Mouse (Mus musculus): ENCODE results near the gene Kctd6. TPM values are rescaled to one million over a fixed set of nuclear protein-coding genes. Genes with fewer than 3 reads are reported as not detected.

The Kctd6 gene
- total RNA-seq, 2 experiments from 2014 or later = 41.5 to 42.1 TPM

GRCm38 (mm10) chr14:8232155-8232910 lies 18.4 kb downstream of the Kctd6 start:
- Histone ChIP-seq H3K27ac (no peak overlapping the region), H3K4me3 (no peak overlapping the region)
- DNase-seq (ENCODE audit: extremely low spot score in 1 of 2, low spot score in 2 of 2) = no peak
- no peak for TF ChIP-seq CTCF (IDR thresholded peaks at IDR 0.05)
- intact Hi-C loops (cut with DNase I) = no loop called here

GRCm38 (mm10) chr14:8233252-8233651 lies 19.3 kb downstream of the Kctd6 start:
- Histone ChIP-seq H3K27ac (no peak overlapping the region), H3K4me3 (no peak overlapping the region)
- intact Hi-C loops (cut with DNase I) = no loop called here
- DNase-seq (ENCODE audit: extremely low spot score in 1 of 2, low spot score in 2 of 2) = no peak
- TF ChIP-seq CTCF (IDR thresholded peaks at IDR 0.05) = no peak

GRCm38 (mm10) chr14:8241816-8242215 lies 27.9 kb downstream of the Kctd6 start:
- intact Hi-C loops (cut with DNase I) = loop anchor here (1.0 kb wide), 1 partner anchor 104 kb away; no protein-coding TSS in a partner anchor
- no peak for DNase-seq (ENCODE audit: extremely low spot score in 1 of 2, low spot score in 2 of 2)

GRCm38 (mm10) chr14:8242388-8242920 lies 28.5 kb downstream of the Kctd6 start:
- no peak overlapping the region for H3K27ac ChIP-seq

More at GRCm38 (mm10) chr14:8241816-8242215, 27.9 kb downstream of the Kctd6 start:
- no peak for TF ChIP-seq CTCF (IDR thresholded peaks at IDR 0.05)
- Histone ChIP-seq H3K27ac (no peak overlapping the region), H3K4me3 (no peak overlapping the region)

GRCm38 (mm10) chr14:8243136-8243888 lies 29.4 kb downstream of the Kctd6 start:
- Histone ChIP-seq H3K27ac (no peak overlapping the region), H3K4me3 (no peak overlapping the region)
- TF ChIP-seq CTCF (IDR thresholded peaks at IDR 0.05) = no peak
- no peak for DNase-seq (ENCODE audit: extremely low spot score in 1 of 2, low spot score in 2 of 2)
- intact Hi-C loops (cut with DNase I) = no loop called here

More at GRCm38 (mm10) chr14:8242388-8242920, 28.5 kb downstream of the Kctd6 start:
- H3K4me3 ChIP-seq = no peak overlapping the region
- peak; percentile 51 for TF ChIP-seq CTCF (IDR thresholded peaks at IDR 0.05)
- intact Hi-C loops (cut with DNase I) = loop anchor here (1.0 kb wide), 1 partner anchor 104 kb away; no protein-coding TSS in a partner anchor
- DNase-seq (ENCODE audit: extremely low spot score in 1 of 2, low spot score in 2 of 2) = peak; percentile 41 to 48

GRCm38 (mm10) chr14:8244211-8244611 lies 30.3 kb downstream of the Kctd6 start:
- Histone ChIP-seq H3K4me3 (no peak overlapping the region), H3K27ac (no peak overlapping the region)
- DNase-seq (ENCODE audit: extremely low spot score in 1 of 2, low spot score in 2 of 2) = no peak
- intact Hi-C loops (cut with DNase I) = no loop called here
- no peak for TF ChIP-seq CTCF (IDR thresholded peaks at IDR 0.05)

- no peak for TF ChIP-seq CTCF (IDR thresholded peaks at IDR 0.05)
- H3K27ac ChIP-seq = no peak overlapping the region
- intact Hi-C loops (cut with DNase I) = no loop called here
- DNase-seq (ENCODE audit: extremely low spot score in 1 of 2, low spot score in 2 of 2) = no peak
- H3K4me3 ChIP-seq = no peak overlapping the region
These were observed 32.9 kb downstream of the Kctd6 start for GRCm38 (mm10) chr14:8246878-8247277.

- Histone ChIP-seq H3K27ac (no peak overlapping the region), H3K4me3 (no peak overlapping the region)
- intact Hi-C loops (cut with DNase I) = no loop called here
- DNase-seq (ENCODE audit: extremely low spot score in 1 of 2, low spot score in 2 of 2) = no peak
- TF ChIP-seq CTCF (IDR thresholded peaks at IDR 0.05) = no peak
These were observed 35.3 kb downstream of the Kctd6 start for GRCm38 (mm10) chr14:8249206-8249605.

GRCm38 (mm10) chr14:8250141-8250871 lies 36.4 kb downstream of the Kctd6 start:
- intact Hi-C loops (cut with DNase I) = loop anchor here (10.0 kb wide), 1 partner anchor 76 kb away; the partner anchor contains the start of gene Pdhb
- TF ChIP-seq CTCF (IDR thresholded peaks at IDR 0.05) = no peak
- no peak overlapping the region for H3K4me3 ChIP-seq
- no peak overlapping the region for H3K27ac ChIP-seq
- DNase-seq (ENCODE audit: extremely low spot score in 1 of 2, low spot score in 2 of 2) = no peak

GRCm38 (mm10) chr14:8251330-8251885 lies 37.5 kb downstream of the Kctd6 start:
- Histone ChIP-seq H3K27ac (no peak overlapping the region), H3K4me3 (no peak overlapping the region)
- TF ChIP-seq CTCF (IDR thresholded peaks at IDR 0.05) = no peak
- no peak for DNase-seq (ENCODE audit: extremely low spot score in 1 of 2, low spot score in 2 of 2)
- intact Hi-C loops (cut with DNase I) = loop anchor here (10.0 kb wide), 1 partner anchor 77 kb away; the partner anchor contains the start of gene Pdhb
